Mouse (Mus musculus) embryonic facial prominence, embryonic 15.5 days (tissue): ENCODE data around the gene Medag. TPM values are rescaled to one million over a fixed set of nuclear protein-coding genes. Genes with fewer than 3 reads are reported as not detected.

Experiments
- ATAC-seq: fragments of 200-750 bp; cut with Nextera tagmentation; 2 replicates; pipeline ENCODE4 v1.8.0; 2017; ENCODE audit warnings: low read depth, moderate TSS enrichment; ENCODE audit not compliant: insufficient number of reproducible peaks, low FRiP score, low TSS enrichment
- H3K27ac ChIP-seq: fragments of 300-500 bp; sonication (generic); replicated peaks from 2 replicates; pipeline ENCODE4 v1.5.1; 2015; ENCODE audit warnings: mild to moderate bottlenecking, inconsistent platforms
- H3K27me3 ChIP-seq: fragments of 300-500 bp; sonication (generic); 2 replicates; pipeline ENCODE4 v1.6.1; 2015; ENCODE audit warnings: inconsistent platforms
- H3K36me3 ChIP-seq: fragments of 300-500 bp; sonication (generic); 2 replicates; pipeline ENCODE4 v1.6.1; 2015; ENCODE audit warnings: mild to moderate bottlenecking, inconsistent platforms
- H3K4me1 ChIP-seq: fragments of 300-500 bp; sonication (generic); 2 replicates; pipeline ENCODE4 v1.6.1; 2015; ENCODE audit warnings: inconsistent platforms
- H3K4me2 ChIP-seq: fragments of 300-500 bp; sonication (generic); replicated peaks from 2 replicates; pipeline ENCODE4 v1.6.1; 2015; ENCODE audit warnings: mild to moderate bottlenecking, inconsistent platforms
- H3K4me3 ChIP-seq: fragments of 300-500 bp; sonication (generic); replicated peaks from 2 replicates; pipeline ENCODE4 v1.5.1; 2015; ENCODE audit warnings: mild to moderate bottlenecking, inconsistent platforms
- H3K9ac ChIP-seq: fragments of 300-500 bp; sonication (generic); 2 replicates; pipeline ENCODE4 v1.6.1; 2015; ENCODE audit warnings: inconsistent platforms
- H3K9me3 ChIP-seq: fragments of 300-500 bp; sonication (generic); replicated peaks from 2 replicates; pipeline ENCODE4 v1.6.1; 2016; ENCODE audit warnings: inconsistent platforms
- WGBS: fragments of 180-500 bp; shearing (Covaris S2); methylation state at CpG from one replicate; pipeline ENCODE4 v1.1.7; 2015; 5-methylcytosine and 5-hydroxymethylcytosine counted together
- polyA plus RNA-seq: library from polyadenylated mRNA; unstranded; fragments of >200 nt; fragmentation: Nextera tagmentation; extraction: Ambion mirVana; gene quantifications from 2 replicates; pipeline ENCODE4 v1.2.1, GENCODE M21; 2015

The Medag gene
- polyA plus RNA-seq, 1 experiment from 2014 or later = 2.2 TPM

GRCm38 (mm10) chr5:149386294-149386850 is 25.2 kb upstream of the Medag start:
- no peaks in the 10 kb centered on the region for H3K27me3 ChIP-seq
- H3K4me3 ChIP-seq = no peak overlapping the region
- H3K4me2 ChIP-seq = no peak overlapping the region
- no peaks in the 10 kb centered on the region for H3K36me3 ChIP-seq
- no peak for ATAC-seq
- H3K9ac ChIP-seq = no peak overlapping the region
- no peaks in the 10 kb centered on the region for H3K9me3 ChIP-seq
- no peak overlapping the region for H3K27ac ChIP-seq
- H3K4me1 ChIP-seq = peaks cover 41% of the 10 kb centered on the region
- 71% methylated on average over 5 of the region's 5 CpGs for WGBS

- H3K9ac ChIP-seq = no peak overlapping the region
- H3K4me3 ChIP-seq = no peak overlapping the region
- H3K27me3 ChIP-seq = no peaks in the 10 kb centered on the region
- no peak overlapping the region for H3K4me2 ChIP-seq
- H3K36me3 ChIP-seq = no peaks in the 10 kb centered on the region
- no peak for ATAC-seq
- peaks cover 32% of the 10 kb centered on the region for H3K4me1 ChIP-seq
- H3K27ac ChIP-seq = 0 out of 2 replicates have a peak overlapping the region, but pooled peaks have one; percentile 8
- H3K9me3 ChIP-seq = no peaks in the 10 kb centered on the region
- whole genome bisulfite sequencing = 70% methylated on average over 5 of the region's 5 CpGs
These were observed 22.6 kb upstream of the Medag start for GRCm38 (mm10) chr5:149388947-149389346.

GRCm38 (mm10) chr5:149389548-149390211 is 21.9 kb upstream of the Medag start:
- ATAC-seq = no peak
- WGBS = 34% methylated on average over 11 of the region's 11 CpGs
- peak overlapping the region; percentile 8; the same call in 1 of the 2 replicates for H3K27ac ChIP-seq

GRCm38 (mm10) chr5:149391574-149392375 is 19.8 kb upstream of the Medag start:
- Histone ChIP-seq H3K4me2 (no peak overlapping the region), H3K27ac (peak overlapping the region; percentile 45; the same call in 1 of the 2 replicates), H3K36me3 (no peaks in the 10 kb centered on the region), H3K4me1 (peaks cover 32% of the 10 kb centered on the region), H3K9ac (no peak overlapping the region), H3K4me3 (no peak overlapping the region), H3K27me3 (no peaks in the 10 kb centered on the region), H3K9me3 (no peaks in the 10 kb centered on the region)
- no peak for ATAC-seq
- WGBS = 15% methylated on average over 18 of the region's 18 CpGs

More at GRCm38 (mm10) chr5:149389548-149390211, 21.9 kb upstream of the Medag start:
- Histone ChIP-seq H3K36me3 (no peaks in the 10 kb centered on the region), H3K27me3 (no peaks in the 10 kb centered on the region), H3K4me1 (peaks cover 32% of the 10 kb centered on the region), H3K4me2 (no peak overlapping the region), H3K9ac (no peak overlapping the region), H3K4me3 (no peak overlapping the region), H3K9me3 (no peaks in the 10 kb centered on the region)

GRCm38 (mm10) chr5:149392420-149392988 is 19.0 kb upstream of the Medag start:
- Histone ChIP-seq H3K4me1 (peaks cover 32% of the 10 kb centered on the region), H3K36me3 (no peaks in the 10 kb centered on the region), H3K9me3 (no peaks in the 10 kb centered on the region), H3K4me3 (no peak overlapping the region), H3K9ac (no peak overlapping the region), H3K27me3 (no peaks in the 10 kb centered on the region), H3K4me2 (no peak overlapping the region), H3K27ac (no peak overlapping the region; the same call in 1 of the 2 replicates)
- 35% methylated on average over 6 of the region's 6 CpGs for WGBS
- ATAC-seq = no peak

GRCm38 (mm10) chr5:149401446-149401975 is 10.0 kb upstream of the Medag start:
- no peak overlapping the region for H3K4me2 ChIP-seq
- H3K27ac ChIP-seq = no peak overlapping the region
- peaks cover 9% of the 10 kb centered on the region for H3K4me1 ChIP-seq
- no peak overlapping the region for H3K9ac ChIP-seq
- ATAC-seq = no peak
- no peaks in the 10 kb centered on the region for H3K36me3 ChIP-seq
- no peaks in the 10 kb centered on the region for H3K9me3 ChIP-seq
- H3K4me3 ChIP-seq = no peak overlapping the region
- no peaks in the 10 kb centered on the region for H3K27me3 ChIP-seq
- 89% methylated on average over 7 of the region's 7 CpGs for WGBS

GRCm38 (mm10) chr5:149402029-149402428 is 9.5 kb upstream of the Medag start:
- no peak for ATAC-seq
- Histone ChIP-seq H3K9me3 (no peaks in the 10 kb centered on the region), H3K4me3 (no peak overlapping the region), H3K9ac (no peak overlapping the region), H3K36me3 (no peaks in the 10 kb centered on the region), H3K4me2 (no peak overlapping the region), H3K27me3 (no peaks in the 10 kb centered on the region), H3K27ac (no peak overlapping the region), H3K4me1 (peaks cover 10% of the 10 kb centered on the region)
- 73% methylated on average over 10 of the region's 10 CpGs for WGBS

- Histone ChIP-seq H3K4me3 (no peak overlapping the region), H3K36me3 (no peaks in the 10 kb centered on the region), H3K27me3 (no peaks in the 10 kb centered on the region), H3K9ac (no peak overlapping the region), H3K4me1 (peaks cover 10% of the 10 kb centered on the region), H3K27ac (no peak overlapping the region), H3K4me2 (no peak overlapping the region), H3K9me3 (no peaks in the 10 kb centered on the region)
- ATAC-seq = no peak
- WGBS = 36% methylated on average over 5 of the region's 5 CpGs
These were observed 8.2 kb upstream of the Medag start for GRCm38 (mm10) chr5:149403386-149403785.

- WGBS = 80% methylated on average over 5 of the region's 5 CpGs
- Histone ChIP-seq H3K27me3 (0 out of 2 replicates have a peak, but pooled peaks cover 5% of the 10 kb centered on the region), H3K4me2 (no peak overlapping the region), H3K27ac (no peak overlapping the region), H3K4me3 (no peak overlapping the region), H3K9me3 (no peaks in the 10 kb centered on the region), H3K9ac (no peak overlapping the region), H3K36me3 (no peaks in the 10 kb centered on the region), H3K4me1 (peaks cover 10% of the 10 kb centered on the region)
- no peak for ATAC-seq
These were observed 6.8 kb upstream of the Medag start for GRCm38 (mm10) chr5:149404710-149405109.

GRCm38 (mm10) chr5:149406791-149407276 is 4.7 kb upstream of the Medag start:
- Histone ChIP-seq H3K27me3 (peaks cover 12% of the 10 kb centered on the region; the same call in 1 of the 2 replicates), H3K4me1 (peaks cover 20% of the 10 kb centered on the region), H3K36me3 (no peaks in the 10 kb centered on the region), H3K9me3 (no peaks in the 10 kb centered on the region), H3K27ac (peak overlapping the region; percentile 85), H3K9ac (no peak overlapping the region), H3K4me3 (no peak overlapping the region), H3K4me2 (no peak overlapping the region)
- ATAC-seq = no peak; the same call in 1 of the 2 replicates
- WGBS = 42% methylated on average over 8 of the region's 8 CpGs

- no peaks in the 10 kb centered on the region for H3K9me3 ChIP-seq
- ATAC-seq = no peak
- H3K27me3 ChIP-seq = peaks cover 26% of the 10 kb centered on the region
- H3K36me3 ChIP-seq = no peaks in the 10 kb centered on the region
- WGBS = 89% methylated on average over 3 of the region's 3 CpGs
- H3K4me2 ChIP-seq = no peak overlapping the region
- no peak overlapping the region for H3K9ac ChIP-seq
- peaks cover 22% of the 10 kb centered on the region for H3K4me1 ChIP-seq
- no peak overlapping the region for H3K27ac ChIP-seq
- no peak overlapping the region for H3K4me3 ChIP-seq
These were observed 2.0 kb upstream of the Medag start for GRCm38 (mm10) chr5:149409502-149409901.
